Mouse (Mus musculus) kidney, embryonic 14.5 days (tissue): Measurements from ENCODE around the gene Sf3b5. TPM values are rescaled to one million over a fixed set of nuclear protein-coding genes. Genes with fewer than 3 reads are reported as not detected.

Source experiments
- ATAC-seq: fragments of 200-750 bp; cut with Nextera tagmentation; 2 replicates; pipeline ENCODE4 v1.8.0; 2017; ENCODE audit warnings: moderate number of reproducible peaks, mild to moderate bottlenecking, moderate TSS enrichment, moderate library complexity; ENCODE audit not compliant: low FRiP score, low TSS enrichment
- H3K27ac ChIP-seq: fragments of 300-500 bp; sonication (generic); 2 replicates; pipeline ENCODE4 v1.5.1; 2014; ENCODE audit warnings: low read depth, mild to moderate bottlenecking, low read length, moderate library complexity, mixed read lengths
- H3K27me3 ChIP-seq: fragments of 300-500 bp; sonication (generic); 2 replicates; pipeline ENCODE4 v1.6.1; 2014; ENCODE audit warnings: mild to moderate bottlenecking, low read length; ENCODE audit not compliant: control insufficient read depth, insufficient read depth
- H3K36me3 ChIP-seq: fragments of 300-500 bp; sonication (generic); 2 replicates; pipeline ENCODE4 v1.6.1; 2014; ENCODE audit warnings: low read length, mixed read lengths; ENCODE audit not compliant: control insufficient read depth, insufficient read depth
- H3K4me1 ChIP-seq: fragments of 300-500 bp; sonication (generic); 2 replicates; pipeline ENCODE4 v1.6.1; 2014; ENCODE audit warnings: low read length, mixed read lengths; ENCODE audit not compliant: control insufficient read depth, insufficient read depth
- H3K4me2 ChIP-seq: fragments of 300-500 bp; sonication (generic); replicated peaks from 2 replicates; pipeline ENCODE4 v1.6.1; 2014; ENCODE audit warnings: low read depth, mild to moderate bottlenecking, low read length
- H3K4me3 ChIP-seq: fragments of 300-500 bp; sonication (generic); 2 replicates; pipeline ENCODE4 v1.5.1; 2014; ENCODE audit warnings: mild to moderate bottlenecking, low read length
- H3K9ac ChIP-seq: fragments of 300-500 bp; sonication (generic); 2 replicates; pipeline ENCODE4 v1.6.1; 2014; ENCODE audit warnings: low read depth, mild to moderate bottlenecking, low read length, moderate library complexity
- H3K9me3 ChIP-seq: fragments of 300-500 bp; sonication (generic); 2 replicates; pipeline ENCODE4 v1.6.1; 2016; ENCODE audit warnings: low read length; ENCODE audit not compliant: control insufficient read depth
- WGBS: fragments of 180-500 bp; shearing (Covaris S2); extraction: QIAGEN DNeasy Blood & Tissue Kit; methylation state at CpG from one replicate; pipeline ENCODE4 v1.1.7; 2014; 5-methylcytosine and 5-hydroxymethylcytosine counted together
- polyA plus RNA-seq: library from polyadenylated mRNA; unstranded; fragments of >200 nt; fragmentation: Nextera tagmentation; extraction: Ambion mirVana; gene quantifications from 2 replicates; pipeline ENCODE4 v1.2.1, GENCODE M21; 2014

Gene Sf3b5
- polyA plus RNA-seq, 1 experiment from 2014 or later: 43.2 TPM

GRCm38 (mm10) chr10:13047816-13048215, 42.7 kb downstream of the Sf3b5 start:
- ATAC-seq: no peak

GRCm38 (mm10) chr10:13056863-13057381, 51.8 kb downstream of the Sf3b5 start:
- 74% methylated on average over 6 of the region's 6 CpGs for WGBS
- no peak overlapping the region for H3K9ac ChIP-seq
- ATAC-seq: no peak
- H3K27me3 ChIP-seq: peaks cover 10% of the 10 kb centered on the region; the same call in 1 of the 2 replicates
- H3K4me1 ChIP-seq: peaks cover 6% of the 10 kb centered on the region; the same call in 1 of the 2 replicates
- H3K36me3 ChIP-seq: no peaks in the 10 kb centered on the region
- 0 out of 2 replicates have a peak, but pooled peaks cover under 1% of the 10 kb centered on the region for H3K9me3 ChIP-seq
- no peak overlapping the region for H3K4me3 ChIP-seq
- H3K27ac ChIP-seq: no peak overlapping the region
- no peak overlapping the region for H3K4me2 ChIP-seq

More at GRCm38 (mm10) chr10:13047816-13048215, 42.7 kb downstream of the Sf3b5 start:
- H3K36me3 ChIP-seq: no peaks in the 10 kb centered on the region
- H3K4me1 ChIP-seq: no peaks in the 10 kb centered on the region
- no peak overlapping the region for H3K4me3 ChIP-seq
- H3K4me2 ChIP-seq: no peak overlapping the region
- 37% methylated on average over 4 of the region's 4 CpGs for WGBS
- H3K9me3 ChIP-seq: 0 out of 2 replicates have a peak, but pooled peaks cover 2% of the 10 kb centered on the region
- H3K27me3 ChIP-seq: no peaks in the 10 kb centered on the region
- no peak overlapping the region for H3K9ac ChIP-seq
- no peak overlapping the region for H3K27ac ChIP-seq

Other genes with a start within 250 kb of the Sf3b5 start
- gene Utrn, start 136.0 kb upstream of the Sf3b5 start, polyA plus RNA-seq: 46.2 and 91.4 TPM in 2 replicates
- 0.80 and 1.2 TPM in 2 replicates for gene Stx11, start 41.0 kb upstream of the Sf3b5 start, polyA plus RNA-seq
- gene Plagl1, start 55.2 kb downstream of the Sf3b5 start, polyA plus RNA-seq: 116 and 125 TPM in 2 replicates
- not detected in 2 replicates for gene Zc2hc1b, start 172.7 kb downstream of the Sf3b5 start, polyA plus RNA-seq
- 62.5 and 73.4 TPM in 2 replicates for gene Ltv1, start 187.8 kb downstream of the Sf3b5 start, polyA plus RNA-seq